Mouse (Mus musculus) neural tube, embryonic 13.5 days (tissue): ENCODE results near the gene Shisa7. TPM values are rescaled to one million over a fixed set of nuclear protein-coding genes. Genes with fewer than 3 reads are reported as not detected.
"Not testable (repeated sequence)": the region's sequence is repeated elsewhere in the genome, so short reads cannot be mapped to it uniquely, and the experiment has no call there.

Experiments
- ATAC-seq: fragments of 200-750 bp; cut with Nextera tagmentation; 2 replicates; pipeline ENCODE4 v1.8.0; 2017; ENCODE audit warnings: low read depth, mild to moderate bottlenecking, moderate TSS enrichment, moderate library complexity
- H3K27ac ChIP-seq: fragments of 300-500 bp; sonication (generic); replicated peaks from 2 replicates; pipeline ENCODE4 v1.5.1; 2015; ENCODE audit warnings: moderate library complexity, mild to moderate bottlenecking, inconsistent platforms
- H3K27me3 ChIP-seq: fragments of 300-500 bp; sonication (generic); 2 replicates; pipeline ENCODE4 v1.6.1; 2015; ENCODE audit warnings: mild to moderate bottlenecking, inconsistent platforms
- H3K36me3 ChIP-seq: fragments of 300-500 bp; sonication (generic); 2 replicates; pipeline ENCODE4 v1.6.1; 2015; ENCODE audit warnings: mild to moderate bottlenecking, inconsistent platforms
- H3K4me1 ChIP-seq: fragments of 300-500 bp; sonication (generic); replicated peaks from 2 replicates; pipeline ENCODE4 v1.6.1; 2015; ENCODE audit warnings: inconsistent platforms
- H3K4me2 ChIP-seq: fragments of 300-500 bp; sonication (generic); 2 replicates; pipeline ENCODE4 v1.6.1; 2015; ENCODE audit warnings: inconsistent platforms, mild to moderate bottlenecking, moderate library complexity
- H3K4me3 ChIP-seq: fragments of 300-500 bp; sonication (generic); 2 replicates; pipeline ENCODE4 v1.5.1; 2015; ENCODE audit warnings: mild to moderate bottlenecking, inconsistent platforms
- H3K9ac ChIP-seq: fragments of 300-500 bp; sonication (generic); 2 replicates; pipeline ENCODE4 v1.6.1; 2015; ENCODE audit warnings: moderate library complexity, mild to moderate bottlenecking, inconsistent platforms
- H3K9me3 ChIP-seq: fragments of 300-500 bp; sonication (generic); 2 replicates; pipeline ENCODE4 v1.6.1; 2016; ENCODE audit warnings: inconsistent platforms
- WGBS: fragments of 180-500 bp; shearing (Covaris S2); methylation state at CpG from one replicate; pipeline ENCODE4 v1.1.7; 2015; 5-methylcytosine and 5-hydroxymethylcytosine counted together
- polyA plus RNA-seq: library from polyadenylated mRNA; unstranded; fragments of >200 nt; fragmentation: Nextera tagmentation; extraction: Ambion mirVana; gene quantifications from 2 replicates; pipeline ENCODE4 v1.2.1, GENCODE M21; 2015

Gene Shisa7
- polyA plus RNA-seq, 1 experiment from 2014 or later: 9.7 TPM

DNA sequence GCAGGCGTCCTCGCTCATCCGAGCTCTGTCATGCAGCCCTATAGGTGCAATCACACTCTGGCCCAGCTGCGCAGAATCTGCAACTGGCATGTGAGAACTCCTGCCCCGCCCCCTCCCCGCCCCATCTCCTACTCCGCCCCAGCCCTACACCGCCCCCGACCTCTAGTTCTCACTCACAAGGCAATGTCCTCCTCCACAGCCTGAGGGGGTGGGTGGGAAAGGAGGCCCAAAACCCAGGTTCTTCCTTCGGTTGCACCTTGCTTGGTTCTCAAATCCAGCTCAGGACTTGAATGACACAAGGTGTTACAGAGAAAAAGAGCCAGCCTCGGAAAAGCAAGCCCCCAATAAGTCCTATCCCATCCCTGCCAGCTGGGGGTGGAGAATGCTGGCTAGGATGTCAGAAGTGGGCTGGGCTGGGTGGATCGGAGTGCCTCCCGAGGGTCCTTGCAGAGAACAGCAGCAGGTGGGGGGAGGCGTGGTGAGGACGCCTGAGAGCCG lies 1.8 kb downstream of the Shisa7 start:
- ATAC-seq: peak; percentile 32; the same call in 1 of the 2 replicates
- Histone ChIP-seq H3K36me3 (no peaks in the 10 kb centered on the region), H3K27me3 (peaks cover 50% of the 10 kb centered on the region), H3K4me1 (peaks cover 37% of the 10 kb centered on the region), H3K9me3 (no peaks in the 10 kb centered on the region), H3K27ac (peak overlapping the region; percentile 86), H3K4me2 (peak overlapping the region; percentile 85), H3K9ac (peak overlapping the region; percentile 78), H3K4me3 (peak overlapping the region; percentile 63)
- WGBS: 2% methylated on average over 16 of the region's 16 CpGs

DNA sequence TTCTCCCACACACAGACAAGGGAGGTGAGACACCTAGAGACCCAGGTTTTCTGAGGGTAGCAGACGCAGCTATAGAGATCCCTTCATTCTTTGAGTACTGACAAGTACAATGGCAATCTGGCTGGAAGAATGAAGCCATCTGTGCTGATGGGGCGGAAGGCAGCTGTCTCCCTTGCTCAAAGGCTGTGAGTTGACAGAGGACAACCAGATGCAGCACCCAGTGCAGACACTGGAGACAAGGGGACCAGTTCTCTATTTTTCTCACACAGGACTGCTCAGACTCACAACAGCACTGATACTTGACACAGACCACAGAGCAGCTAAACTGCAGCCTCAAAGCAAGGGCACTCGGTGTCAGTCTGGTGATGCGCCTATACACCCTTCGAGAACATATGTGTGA lies 2.4 kb downstream of the Shisa7 start:
- Histone ChIP-seq H3K9ac (peak overlapping the region; percentile 78), H3K4me2 (peak overlapping the region; percentile 85), H3K36me3 (no peaks in the 10 kb centered on the region), H3K4me1 (peaks cover 40% of the 10 kb centered on the region), H3K9me3 (no peaks in the 10 kb centered on the region), H3K4me3 (peak overlapping the region; percentile 63), H3K27ac (peak overlapping the region; percentile 86), H3K27me3 (peaks cover 57% of the 10 kb centered on the region)
- WGBS: 45% methylated on average over 5 of the region's 5 CpGs
- 0 out of 2 replicates have a peak, but pooled peaks have one; percentile 0 for ATAC-seq

GRCm38 (mm10) chr7:4837639-4838038 lies 6.9 kb downstream of the Shisa7 start:
- Histone ChIP-seq H3K27ac (no peak overlapping the region), H3K9ac (no peak overlapping the region), H3K4me1 (peaks cover 34% of the 10 kb centered on the region), H3K36me3 (peaks cover 8% of the 10 kb centered on the region; the same call in 1 of the 2 replicates), H3K27me3 (peaks cover 73% of the 10 kb centered on the region), H3K4me3 (no peak overlapping the region), H3K9me3 (no peaks in the 10 kb centered on the region), H3K4me2 (no peak overlapping the region)
- no peak for ATAC-seq
- WGBS: 23% methylated on average over 1 of the region's 1 CpGs

DNA sequence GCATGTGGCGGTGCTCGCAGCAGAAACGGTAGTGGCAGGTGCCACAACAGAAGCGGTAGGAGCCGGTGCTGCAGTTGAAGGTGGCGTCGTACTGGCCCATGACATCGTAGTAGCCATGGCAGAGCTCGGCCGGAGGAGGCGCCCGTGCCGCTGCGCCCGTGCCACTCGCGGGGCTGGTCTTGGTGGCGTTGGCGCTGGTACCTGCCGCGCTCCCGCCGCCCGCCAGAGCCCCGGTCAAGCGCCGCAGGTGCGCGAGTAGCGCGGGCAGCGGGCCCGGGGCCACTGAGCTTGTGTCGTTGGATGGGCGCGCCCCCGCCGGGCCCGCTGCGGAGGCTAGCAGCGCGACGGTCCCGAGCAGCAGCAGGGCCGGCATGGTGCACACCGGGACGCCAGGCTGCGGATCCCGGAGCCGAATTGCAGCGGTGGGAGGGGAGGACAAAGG lies 8.1 kb downstream of the Shisa7 start:
- H3K9ac ChIP-seq: peak overlapping the region; percentile 86
- H3K27ac ChIP-seq: peak overlapping the region; percentile 89
- H3K4me1 ChIP-seq: peaks cover 21% of the 10 kb centered on the region
- peak overlapping the region; percentile 73 for H3K4me2 ChIP-seq
- WGBS: under 1% methylated on average over 51 of the region's 51 CpGs
- peaks cover 70% of the 10 kb centered on the region for H3K27me3 ChIP-seq
- ATAC-seq: peak; percentile 92
- no peaks in the 10 kb centered on the region for H3K9me3 ChIP-seq
- peak overlapping the region; percentile 59 for H3K4me3 ChIP-seq
- peaks cover 14% of the 10 kb centered on the region; the same call in 1 of the 2 replicates for H3K36me3 ChIP-seq

GRCm38 (mm10) chr7:4835631-4836327 lies 8.7 kb downstream of the Shisa7 start:
- Histone ChIP-seq H3K36me3 (peaks cover 15% of the 10 kb centered on the region; the same call in 1 of the 2 replicates), H3K9ac (peak overlapping the region; percentile 86), H3K4me1 (peaks cover 20% of the 10 kb centered on the region), H3K4me2 (peak overlapping the region; percentile 73), H3K27me3 (peaks cover 71% of the 10 kb centered on the region), H3K4me3 (peak overlapping the region; percentile 59), H3K27ac (peak overlapping the region; percentile 89), H3K9me3 (no peaks in the 10 kb centered on the region)
- WGBS: 5% methylated on average over 34 of the region's 34 CpGs
- peak; percentile 73 for ATAC-seq

DNA sequence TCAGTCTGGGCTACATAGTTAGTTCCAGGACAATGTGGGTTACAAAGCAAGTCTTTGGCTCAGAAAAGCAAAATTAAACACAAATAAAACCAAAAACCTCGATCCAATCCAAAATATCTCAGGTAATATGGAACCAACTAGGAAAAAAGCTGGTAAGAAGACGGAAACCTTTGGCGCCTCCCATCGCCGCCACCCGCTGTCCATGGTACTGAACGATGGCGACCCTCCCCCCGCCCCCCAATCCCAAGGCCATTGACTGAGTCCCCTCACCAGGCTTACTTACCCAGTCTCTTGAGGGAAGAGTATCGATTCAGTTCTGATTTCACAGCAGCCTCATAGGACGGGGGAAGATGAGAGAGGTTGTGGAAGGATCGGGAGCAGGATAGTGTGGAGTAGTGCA lies 14.0 kb downstream of the Shisa7 start:
- Histone ChIP-seq H3K9ac (no peak overlapping the region; the same call in 1 of the 2 replicates), H3K9me3 (no peaks in the 10 kb centered on the region), H3K27ac (no peak overlapping the region), H3K4me1 (peaks cover 5% of the 10 kb centered on the region), H3K36me3 (peaks cover 53% of the 10 kb centered on the region), H3K4me3 (no peak overlapping the region), H3K4me2 (no peak overlapping the region), H3K27me3 (peaks cover 50% of the 10 kb centered on the region)
- ATAC-seq: no peak
- WGBS: 8% methylated on average over 12 of the region's 12 CpGs

DNA sequence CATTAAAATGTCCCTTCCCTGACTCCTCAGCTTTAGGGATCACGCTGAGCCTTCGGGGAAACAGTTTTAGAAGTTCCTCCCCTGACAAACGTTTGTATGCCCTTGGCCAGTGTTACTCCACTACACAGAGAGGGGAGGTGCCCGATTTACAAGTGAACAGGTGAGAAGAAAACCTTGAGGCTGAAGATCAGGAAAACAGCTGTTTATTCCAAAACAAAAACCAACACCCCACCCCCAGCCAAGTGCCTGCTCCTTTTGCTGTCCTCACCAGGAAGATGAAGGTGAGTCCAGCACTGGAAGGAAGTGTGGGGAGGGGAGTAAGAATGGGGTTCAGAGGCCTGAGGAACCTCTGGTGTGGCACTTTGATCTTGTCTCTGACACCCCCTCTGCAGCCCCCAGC lies 19.1 kb downstream of the Shisa7 start:
- no peak overlapping the region for H3K27ac ChIP-seq
- H3K27me3 ChIP-seq: peaks cover 11% of the 10 kb centered on the region
- no peak overlapping the region for H3K4me3 ChIP-seq
- H3K36me3 ChIP-seq: peaks cover 38% of the 10 kb centered on the region
- no peaks in the 10 kb centered on the region for H3K9me3 ChIP-seq
- ATAC-seq: no peak
- no peaks in the 10 kb centered on the region for H3K4me1 ChIP-seq
- WGBS: 49% methylated on average over 4 of the region's 4 CpGs
- H3K9ac ChIP-seq: no peak overlapping the region
- H3K4me2 ChIP-seq: no peak overlapping the region

GRCm38 (mm10) chr7:4822162-4822907 lies 22.2 kb downstream of the Shisa7 start:
- 72% methylated on average over 6 of the region's 6 CpGs for WGBS
- Histone ChIP-seq H3K9me3 (no peaks in the 10 kb centered on the region), H3K27me3 (no peaks in the 10 kb centered on the region), H3K4me2 (no peak overlapping the region), H3K4me1 (no peaks in the 10 kb centered on the region), H3K27ac (no peak overlapping the region), H3K9ac (no peak overlapping the region), H3K4me3 (no peak overlapping the region), H3K36me3 (peaks cover 8% of the 10 kb centered on the region)
- no peak for ATAC-seq

GRCm38 (mm10) chr7:4821690-4822089 lies 22.8 kb downstream of the Shisa7 start:
- 72% methylated on average over 4 of the region's 4 CpGs for WGBS
- ATAC-seq: no peak
- Histone ChIP-seq H3K4me1 (no peaks in the 10 kb centered on the region), H3K4me2 (no peak overlapping the region), H3K27ac (no peak overlapping the region), H3K36me3 (peaks cover 3% of the 10 kb centered on the region; the same call in 1 of the 2 replicates), H3K9me3 (no peaks in the 10 kb centered on the region), H3K27me3 (no peaks in the 10 kb centered on the region), H3K4me3 (no peak overlapping the region), H3K9ac (no peak overlapping the region)

DNA sequence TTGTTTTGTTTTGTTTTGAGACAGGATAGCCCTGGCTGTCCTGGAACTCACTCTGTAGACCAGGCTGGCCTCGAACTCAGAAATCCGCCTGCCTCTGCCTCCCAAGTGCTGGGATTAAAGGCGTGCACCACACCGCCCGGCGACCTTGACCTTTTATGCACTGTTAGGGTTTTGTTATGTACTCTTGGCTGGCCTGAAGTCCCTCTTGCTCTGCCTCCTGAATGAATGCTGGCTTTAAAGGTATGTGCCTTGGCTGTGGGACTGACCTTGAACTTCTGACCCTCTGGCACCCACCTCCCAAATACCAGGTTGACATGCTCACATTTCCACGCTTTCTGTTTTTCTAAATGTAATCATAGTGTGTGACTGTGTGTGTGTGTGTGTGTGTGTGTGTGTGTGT lies 23.6 kb downstream of the Shisa7 start:
- WGBS: 89% methylated on average over 7 of the region's 7 CpGs
- not testable (repeated sequence) for H3K27ac ChIP-seq, H3K4me1 ChIP-seq, H3K27me3 ChIP-seq, H3K9ac ChIP-seq, ATAC-seq, H3K9me3 ChIP-seq, H3K4me2 ChIP-seq, H3K4me3 ChIP-seq, H3K36me3 ChIP-seq

- Histone ChIP-seq H3K27ac (no peak overlapping the region), H3K4me3 (no peak overlapping the region), H3K9ac (no peak overlapping the region), H3K4me2 (no peak overlapping the region), H3K27me3 (no peaks in the 10 kb centered on the region), H3K36me3 (no peaks in the 10 kb centered on the region), H3K9me3 (no peaks in the 10 kb centered on the region), H3K4me1 (peaks cover 8% of the 10 kb centered on the region)
- no peak for ATAC-seq
These were observed 27.9 kb downstream of the Shisa7 start for GRCm38 (mm10) chr7:4816559-4816958.

GRCm38 (mm10) chr7:4813105-4813791 lies 31.2 kb downstream of the Shisa7 start:
- no peak for ATAC-seq
- H3K4me1 ChIP-seq: peaks cover 35% of the 10 kb centered on the region
- H3K36me3 ChIP-seq: peaks cover 19% of the 10 kb centered on the region
- H3K4me3 ChIP-seq: peak overlapping the region; percentile 78
- H3K27me3 ChIP-seq: no peaks in the 10 kb centered on the region
- H3K4me2 ChIP-seq: peak overlapping the region; percentile 74
- peak overlapping the region; percentile 68 for H3K9ac ChIP-seq
- 26% methylated on average over 8 of the region's 8 CpGs for WGBS
- no peaks in the 10 kb centered on the region for H3K9me3 ChIP-seq
- peak overlapping the region; percentile 83 for H3K27ac ChIP-seq
